Mouse (Mus musculus) heart, adult 2 months (tissue): ENCODE measurements around the gene Metap1. TPM values are rescaled to one million over a fixed set of nuclear protein-coding genes. Genes with fewer than 3 reads are reported as not detected.

Source experiments
- DNase-seq, 2 experiments: peaks; one replicate each; pipeline ENCODE4 v3.0.0; 2021
- H3K27ac ChIP-seq: fragments of 200-600 bp; 2 replicates; pipeline ENCODE4 v1.8.1; 2022
- H3K27me3 ChIP-seq: fragments of 200-500 bp; 2 replicates; pipeline ENCODE4 v1.6.1; 2012; ENCODE audit warnings: mild to moderate bottlenecking, low read length, inconsistent platforms, mixed read lengths; ENCODE audit not compliant: control insufficient read depth, insufficient read depth
- H3K36me3 ChIP-seq: fragments of 200-500 bp; 2 replicates; pipeline ENCODE4 v1.6.1; 2012; ENCODE audit warnings: low read length, inconsistent platforms; ENCODE audit not compliant: control insufficient read depth, insufficient read depth
- H3K4me1 ChIP-seq: fragments of 200-500 bp; 2 replicates; pipeline ENCODE4 v1.6.1; 2011; ENCODE audit warnings: low read length; ENCODE audit not compliant: control insufficient read depth, insufficient read depth
- H3K4me3 ChIP-seq: fragments of 200-600 bp; 2 replicates; pipeline ENCODE4 v1.8.1; 2022
- H3K79me2 ChIP-seq: fragments of 200-500 bp; replicated peaks from 2 replicates; pipeline ENCODE4 v1.6.1; 2012; ENCODE audit warnings: mild to moderate bottlenecking, inconsistent platforms, low read length, moderate library complexity, mixed read lengths; ENCODE audit not compliant: control insufficient read depth, insufficient read depth
- H3K9ac ChIP-seq: fragments of 200-500 bp; 2 replicates; pipeline ENCODE4 v1.6.1; 2012; ENCODE audit warnings: low read depth, mild to moderate bottlenecking, control low read depth, inconsistent platforms, low read length, mixed read lengths
- CTCF ChIP-seq: fragments of 200-600 bp; IDR thresholded peaks from 2 replicates; pipeline ENCODE4 v1.8.1; 2022; ENCODE audit warnings: antibody characterized with exemption, mild to moderate bottlenecking, moderate library complexity
- EP300 ChIP-seq: fragments of 200-500 bp; IDR thresholded peaks from 2 replicates; pipeline ENCODE4 v1.6.1; 2011; ENCODE audit warnings: low read depth, low read length, control low read depth; ENCODE audit not compliant: insufficient read depth
- POLR2A ChIP-seq: fragments of 200-500 bp; IDR thresholded peaks from 2 replicates; pipeline ENCODE4 v1.6.1; 2011; ENCODE audit warnings: mild to moderate bottlenecking, low read depth, low read length, control low read depth; ENCODE audit not compliant: insufficient read depth
- WGBS: fragments of 180-500 bp; shearing (Covaris S2); methylation state at CpG from one replicate; pipeline ENCODE4 v1.1.7; 2018; 5-methylcytosine and 5-hydroxymethylcytosine counted together
- intact Hi-C: fragments of 180-260 bp; cut with DNase I; formaldehyde crosslinking; loops from one replicate; pipeline ENCODE4 v1.15.1; 2025
- polyA plus RNA-seq: library from polyadenylated mRNA; depleted of rRNA; stranded (reverse); fragments of >200 nt; gene quantifications from 2 replicates; pipeline ENCODE4 v1.2.3, GENCODE M21; 2012
- total RNA-seq, 2 experiments: library from RNA; stranded (reverse); gene quantifications; 2 replicates each; pipeline ENCODE4 v1.2.3; 2021

The Metap1 gene
- total and polyA plus RNA-seq, 3 experiments, result 21.3 to 39.1 (median 34.5) TPM

DNA sequence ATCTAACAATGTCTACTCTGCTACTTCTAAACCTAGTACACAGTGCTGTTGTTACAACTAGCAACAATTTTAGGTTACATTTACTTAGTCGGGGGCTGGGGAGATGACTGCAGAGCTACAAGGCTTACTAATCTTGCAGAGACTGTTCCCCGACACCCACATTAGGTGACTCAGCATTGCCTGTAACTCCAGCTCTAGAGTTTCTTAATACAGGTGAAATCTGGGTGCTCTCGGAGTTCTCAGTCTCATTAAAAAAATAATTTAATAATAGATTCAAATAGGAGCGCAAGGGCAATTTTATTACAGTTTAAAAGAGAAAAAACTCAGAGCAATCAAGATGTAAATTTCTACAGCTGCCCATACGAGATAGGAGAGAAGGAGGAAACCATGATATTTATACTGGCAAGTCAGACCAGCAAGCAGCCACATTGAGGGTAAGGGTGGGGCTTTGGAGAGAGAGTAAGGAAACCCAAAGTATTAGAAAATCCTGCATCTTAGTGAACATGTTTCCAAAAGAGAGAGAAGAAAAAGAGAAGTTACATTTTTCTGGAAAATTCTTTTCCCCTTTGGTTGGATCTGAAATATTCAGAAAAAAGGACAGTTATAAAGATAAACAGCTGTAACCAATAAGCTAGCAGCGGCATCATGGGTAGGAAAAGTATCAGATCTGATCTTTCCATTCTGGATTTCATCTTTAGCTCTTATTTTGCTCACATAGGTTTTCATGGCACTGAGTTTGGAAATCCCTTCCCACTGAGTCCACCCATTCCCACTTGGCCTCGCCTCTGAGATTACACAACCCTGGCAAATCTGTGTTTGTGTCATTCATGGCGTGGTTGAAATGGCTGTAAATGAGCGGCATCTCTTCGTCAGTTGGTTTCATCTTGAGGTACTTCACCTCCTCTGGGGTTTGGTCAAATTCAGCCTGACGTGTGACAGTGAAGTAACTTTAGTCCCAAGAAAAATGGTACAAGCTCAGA, 6.1 kb upstream of the Metap1 start:
- intact Hi-C loops, result loop anchor here (1.0 kb wide), 1 partner anchor 22 kb away; no protein-coding TSS in a partner anchor
- H3K4me3 ChIP-seq, result no peak overlapping the region
- H3K4me1 ChIP-seq, result no peaks in the 10 kb centered on the region
- H3K36me3 ChIP-seq, result no peaks in the 10 kb centered on the region
- no peaks in the 10 kb centered on the region for H3K27me3 ChIP-seq
- H3K9ac ChIP-seq, result no peak overlapping the region
- TF ChIP-seq CTCF (no peak), POLR2A (no peak), EP300 (no peak)
- H3K79me2 ChIP-seq, result no peaks in the 10 kb centered on the region
- WGBS, result 68% methylated on average over 11 of the region's 11 CpGs
- no peak overlapping the region for H3K27ac ChIP-seq
- DNase-seq, result no peak

- Histone ChIP-seq H3K4me3 (no peak overlapping the region), H3K9ac (no peak overlapping the region), H3K79me2 (no peaks in the 10 kb centered on the region), H3K27me3 (no peaks in the 10 kb centered on the region), H3K27ac (no peak overlapping the region), H3K36me3 (no peaks in the 10 kb centered on the region), H3K4me1 (no peaks in the 10 kb centered on the region)
- intact Hi-C loops, result no loop called here
- 36% methylated on average over 1 of the region's 1 CpGs for WGBS
- no peak for DNase-seq
- TF ChIP-seq CTCF (no peak), EP300 (no peak), POLR2A (no peak)
Measured at GRCm38 (mm10) chr3:138494565-138494964, 5.2 kb upstream of the Metap1 start.

- 70% methylated on average over 3 of the region's 3 CpGs for WGBS
- Histone ChIP-seq H3K4me1 (no peaks in the 10 kb centered on the region), H3K27ac (no peak overlapping the region), H3K4me3 (no peak overlapping the region), H3K79me2 (no peaks in the 10 kb centered on the region), H3K36me3 (no peaks in the 10 kb centered on the region), H3K9ac (no peak overlapping the region), H3K27me3 (no peaks in the 10 kb centered on the region)
- no peak for DNase-seq
- intact Hi-C loops, result no loop called here
- TF ChIP-seq POLR2A (no peak), EP300 (no peak), CTCF (no peak)
Measured at GRCm38 (mm10) chr3:138493668-138494067, 4.4 kb upstream of the Metap1 start.

DNA sequence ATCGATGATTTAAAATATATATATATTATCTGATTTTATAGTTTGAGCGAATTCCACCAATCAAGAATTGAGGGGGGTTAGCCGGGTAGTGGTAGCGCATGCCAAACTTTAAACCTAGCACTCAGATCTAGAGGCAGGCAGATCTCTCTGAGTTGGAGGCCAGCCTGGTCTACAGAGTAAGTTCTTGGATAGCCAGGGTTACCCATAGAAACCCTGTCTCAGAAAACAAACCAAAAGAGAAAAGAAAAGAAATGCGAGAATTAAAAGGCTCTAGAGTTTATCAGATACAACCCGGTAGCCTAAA, 671 bp upstream of the Metap1 start:
- WGBS, result 15% methylated on average over 6 of the region's 6 CpGs
- no peak for DNase-seq
- Histone ChIP-seq H3K36me3 (peaks cover 5% of the 10 kb centered on the region), H3K4me3 (peak overlapping the region; percentile 59), H3K27me3 (no peaks in the 10 kb centered on the region), H3K27ac (peak overlapping the region; percentile 78), H3K79me2 (no peaks in the 10 kb centered on the region; the same call in 1 of the 2 replicates), H3K4me1 (peaks cover 1% of the 10 kb centered on the region; the same call in 1 of the 2 replicates), H3K9ac (no peak overlapping the region)
- TF ChIP-seq POLR2A (no peak), CTCF (no peak), EP300 (no peak)
- intact Hi-C loops, result no loop called here

DNA sequence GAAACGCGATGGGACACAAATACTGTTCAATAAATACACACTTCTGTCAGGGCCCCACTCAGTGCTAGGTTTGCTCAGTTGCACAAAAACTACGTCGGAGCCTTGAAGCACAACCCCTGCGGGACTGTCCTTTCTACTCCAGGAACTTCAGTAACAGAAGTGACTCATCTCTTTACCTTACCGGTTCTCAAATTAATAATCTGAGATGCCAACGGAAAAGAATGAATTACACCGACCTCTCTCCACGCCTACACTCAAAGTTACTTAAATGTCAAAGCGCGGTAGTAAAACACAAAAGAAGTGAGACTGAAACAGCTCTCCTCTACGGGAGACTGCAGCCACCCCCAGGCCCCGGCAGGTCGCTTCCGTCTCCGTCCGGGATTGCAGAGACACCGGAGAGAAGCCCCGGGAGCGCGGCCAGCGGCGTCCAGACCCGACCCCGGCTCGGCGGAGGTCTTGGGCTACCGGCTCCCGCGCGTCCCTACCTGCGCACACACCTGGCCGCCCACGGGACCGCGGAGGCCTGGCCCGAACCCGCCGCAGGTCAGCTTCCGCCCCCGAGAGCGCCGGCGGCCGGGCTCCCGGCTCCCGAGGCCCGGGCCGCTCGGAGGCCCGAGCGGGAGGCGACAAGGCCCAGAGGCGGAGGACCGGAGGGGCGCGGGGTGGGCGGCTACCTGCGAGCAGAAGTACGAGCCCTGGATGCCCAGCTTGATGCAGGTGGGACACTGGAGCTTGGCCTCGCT, 560 bp downstream of the Metap1 start:
- TF ChIP-seq CTCF (no peak), POLR2A (no peak), EP300 (no peak)
- under 1% methylated on average over 56 of the region's 61 CpGs for WGBS

More for the DNA sequence above, 560 bp downstream of the Metap1 start:
- intact Hi-C loops, result loop anchor here (2.0 kb wide), 3 partner anchors 38 to 588 kb away; partner anchors contain the start of genes Adh5 and Eif4e
- no peak for DNase-seq
- Histone ChIP-seq H3K36me3 (peaks cover 5% of the 10 kb centered on the region), H3K4me1 (peaks cover 1% of the 10 kb centered on the region; the same call in 1 of the 2 replicates), H3K4me3 (peak overlapping the region; percentile 76), H3K27me3 (no peaks in the 10 kb centered on the region), H3K27ac (peak overlapping the region; percentile 75), H3K9ac (peak overlapping the region; percentile 86), H3K79me2 (peaks cover 2% of the 10 kb centered on the region)
